Mouse (Mus musculus) heart, postnatal 4 days (tissue): Measurements from ENCODE around the gene Ceacam20. TPM values are rescaled to one million over a fixed set of nuclear protein-coding genes. Genes with fewer than 3 reads are reported as not detected.
"Not testable (repeated sequence)": the region's sequence is repeated elsewhere in the genome, so short reads cannot be mapped to it uniquely, and the experiment has no call there.

Source experiments
- DNase-seq: peaks from one replicate; pipeline ENCODE4 v3.0.0; 2021
- total RNA-seq, 2 experiments: library from RNA; stranded (reverse); gene quantifications; 2 replicates each; pipeline ENCODE4 v1.2.3; 2021

The Ceacam20 gene
- total RNA-seq, 2 experiments from 2014 or later, result not detected

GRCm38 (mm10) chr7:19949996-19950395 is 15.2 kb upstream of the Ceacam20 start:
- DNase-seq, result no peak

GRCm38 (mm10) chr7:19950589-19950988 is 14.6 kb upstream of the Ceacam20 start, which contains the start of gene Igsf23:
TSS of gene Igsf23 (minus strand) at chr7:19950756.
- DNase-seq, result peak; percentile 25

- no peak for DNase-seq
Observed at GRCm38 (mm10) chr7:19952320-19952986, 12.8 kb upstream of the Ceacam20 start.

GRCm38 (mm10) chr7:19953054-19953453 is 12.2 kb upstream of the Ceacam20 start:
- no peak for DNase-seq

GRCm38 (mm10) chr7:19955861-19956260 is 9.4 kb upstream of the Ceacam20 start:
- DNase-seq, result no peak

GRCm38 (mm10) chr7:19956341-19956781 is 8.9 kb upstream of the Ceacam20 start:
- DNase-seq, result peak; percentile 94

- DNase-seq, result no peak
Observed at GRCm38 (mm10) chr7:19962423-19962822, 2.8 kb upstream of the Ceacam20 start.

- DNase-seq, result no peak
Observed at GRCm38 (mm10) chr7:19969106-19969505, 3.9 kb downstream of the Ceacam20 start.

GRCm38 (mm10) chr7:19969541-19970090 is 4.4 kb downstream of the Ceacam20 start:
- DNase-seq, result no peak

GRCm38 (mm10) chr7:19970196-19970595 is 5.0 kb downstream of the Ceacam20 start:
- DNase-seq, result no peak

GRCm38 (mm10) chr7:19971516-19971915 is 6.3 kb downstream of the Ceacam20 start:
- DNase-seq, result peak; percentile 1

- DNase-seq, result not testable (repeated sequence)
Observed at GRCm38 (mm10) chr7:19991165-19991564, 26.0 kb downstream of the Ceacam20 start, which contains the start of gene Nlrp9b. TSS of gene Nlrp9b (plus strand) at chr7:19991465.

GRCm38 (mm10) chr7:19996721-19997120 is 31.5 kb downstream of the Ceacam20 start:
- DNase-seq, result not testable (repeated sequence)

- DNase-seq, result no peak
Observed at GRCm38 (mm10) chr7:20009987-20010386, 44.8 kb downstream of the Ceacam20 start.

Other genes starting within 250 kb of the Ceacam20 start
- gene Tomm40, start 250.0 kb upstream of the Ceacam20 start, total RNA-seq, result 100 to 1,000 TPM; 147 to 153 TPM
- gene Nectin2, start 214.9 kb upstream of the Ceacam20 start, total RNA-seq, result 10 to 100 TPM; 41.7 to 45.4 TPM
- gene Bcam, start 194.4 kb upstream of the Ceacam20 start, total RNA-seq, result 100 to 1,000 TPM; 263 to 285 TPM
- gene Cblc, start 168.6 kb upstream of the Ceacam20 start, total RNA-seq, result not detected
- 1 to 10 TPM; 4.0 TPM for gene Bcl3, start 142.6 kb upstream of the Ceacam20 start, total RNA-seq
- not detected for gene Gm19345, start 113.4 kb upstream of the Ceacam20 start, total RNA-seq
- under 1 TPM in 1 of 2 experiments, not detected in 1; 0.38 TPM for gene Ceacam16, start 104.1 kb upstream of the Ceacam20 start, total RNA-seq
- gene Ceacam19, start 77.4 kb upstream of the Ceacam20 start, total RNA-seq, result not detected
- gene Pvr, start 44.3 kb upstream of the Ceacam20 start, total RNA-seq, result 10 to 100 TPM; 25.7 to 28.3 TPM
- 1 to 10 TPM; 2.2 to 2.6 TPM for gene Igsf23, start 14.7 kb upstream of the Ceacam20 start, total RNA-seq
- not detected for gene Nlrp9b, start 26.1 kb downstream of the Ceacam20 start, total RNA-seq
- not detected for gene Vmn1r91, start 134.3 kb downstream of the Ceacam20 start, total RNA-seq
- gene Gm16442, start 157.2 kb downstream of the Ceacam20 start, total RNA-seq, result not detected
- gene Vmn1r93, start 173.7 kb downstream of the Ceacam20 start, total RNA-seq, result not detected
- gene Vmn1r94, start 203.0 kb downstream of the Ceacam20 start, total RNA-seq, result not detected
- gene Vmn1r95, start 228.3 kb downstream of the Ceacam20 start, total RNA-seq, result not detected
- not detected for gene Gm6164, start 240.2 kb downstream of the Ceacam20 start, total RNA-seq